Mouse (Mus musculus) erythroblast, embryonic 14.5 days (primary cell): Measurements from ENCODE around the gene Ctdspl.

Experiments
- GATA1 ChIP-seq: IDR thresholded peaks from 2 replicates; pipeline ENCODE4 v1.6.1; 2012; ENCODE audit warnings: low read length, inconsistent platforms, mixed read lengths
- TAL1 ChIP-seq: IDR thresholded peaks from 3 replicates; pipeline ENCODE4 v1.6.1; 2012; ENCODE audit warnings: low read length, inconsistent platforms, mixed read lengths

GRCm38 (mm10) chr9:118876902-118877301 is 49.4 kb upstream of the Ctdspl start:
- TF ChIP-seq GATA1 (no peak), TAL1 (no peak)
